Mouse (Mus musculus) CH12.LX (cell line): ENCODE measurements around the gene Mtmr10. TPM values are rescaled to one million over a fixed set of nuclear protein-coding genes. Genes with fewer than 3 reads are reported as not detected.
A peak's percentile ranks its signal among the peaks of the same experiment; 100 is the strongest.

Experiments
- DNase-seq: peaks from one replicate; pipeline ENCODE4 v3.0.0-alpha.2; 2013; ENCODE audit errors: extremely low read depth
- H3K27ac ChIP-seq: 2 replicates; pipeline ENCODE4 v1.5.1; 2012; ENCODE audit warnings: low read depth, mild to moderate bottlenecking, control low read depth, moderate library complexity; ENCODE audit not compliant: insufficient read depth
- H3K27me3 ChIP-seq: replicated peaks from 2 replicates; pipeline ENCODE3; 2012; ENCODE audit warnings: inconsistent platforms
- H3K36me3 ChIP-seq, 2 experiments: replicated peaks in 1 of 2; 2 replicates each; pipeline versions ENCODE3 to v1.6.1; 2012; ENCODE audit warnings: inconsistent platforms in 1 of 2, low read length in 1 of 2, mild to moderate bottlenecking in 1 of 2, mixed read lengths in 1 of 2, moderate library complexity in 1 of 2; ENCODE audit not compliant: control insufficient read depth in 1 of 2, insufficient read depth in 1 of 2
- H3K4me1 ChIP-seq, 2 experiments: 2 replicates each; pipeline ENCODE4 v1.6.1; 2012; ENCODE audit warnings: inconsistent platforms in 1 of 2, moderate library complexity in 1 of 2; ENCODE audit not compliant: insufficient read depth in 2 of 2, control insufficient read depth in 1 of 2
- H3K4me2 ChIP-seq: 2 replicates; pipeline ENCODE4 v1.6.1; 2012; ENCODE audit warnings: low read depth, mild to moderate bottlenecking, control low read depth; ENCODE audit not compliant: poor library complexity, insufficient read depth, severe bottlenecking
- H3K4me3 ChIP-seq, 3 experiments: fragments of 150-350 bp in 1 of 3; sonication (generic) in 1 of 3; replicated peaks in 1 of 3; 2 replicates each; pipeline versions ENCODE3 to v1.5.1; 2011 to 2012; ENCODE audit warnings: low read depth in 2 of 3, low read length in 2 of 3, mild to moderate bottlenecking in 2 of 3, moderate library complexity in 2 of 3, control low read depth in 1 of 3, improper control_type of control experiment in 1 of 3, inconsistent platforms in 1 of 3, mixed read lengths in 1 of 3; ENCODE audit not compliant: poor library complexity in 1 of 3
- H3K79me2 ChIP-seq: replicated peaks from 2 replicates; pipeline ENCODE4 v1.6.1; 2012; ENCODE audit warnings: mild to moderate bottlenecking, moderate library complexity; ENCODE audit not compliant: control insufficient read depth, poor library complexity, insufficient read depth, severe bottlenecking; ENCODE audit errors: extremely low read depth
- H3K9ac ChIP-seq: 2 replicates; pipeline ENCODE4 v1.6.1; 2012; ENCODE audit warnings: low read depth, mild to moderate bottlenecking, control low read depth, moderate library complexity; ENCODE audit not compliant: insufficient read depth
- H3K9me3 ChIP-seq: replicated peaks from 2 replicates; pipeline ENCODE3; 2012; ENCODE audit warnings: low read length, inconsistent platforms, mixed read lengths
- BHLHE40 ChIP-seq: IDR thresholded peaks from 2 replicates; pipeline ENCODE4 v1.6.1; 2011; ENCODE audit warnings: mild to moderate bottlenecking, low read depth, low read length, improper control_type of control experiment
- CTCF ChIP-seq, 2 experiments: IDR thresholded peaks in 1 of 2; conservative IDR thresholded peaks in 1 of 2; 2 replicates each; pipeline ENCODE4 v1.5.1; 2011 to 2012; ENCODE audit warnings: low read depth in 2 of 2, low read length in 2 of 2, improper control_type of control experiment in 1 of 2, inconsistent platforms in 1 of 2, mild to moderate bottlenecking in 1 of 2, moderate library complexity in 1 of 2
- ELF1 ChIP-seq: IDR thresholded peaks from 2 replicates; pipeline ENCODE4 v1.6.1; 2014; ENCODE audit warnings: low read depth, mild to moderate bottlenecking, inconsistent platforms, low read length, improper control_type of control experiment
- ETS1 ChIP-seq: conservative IDR thresholded peaks from 2 replicates; pipeline ENCODE4 v1.6.1; 2012; ENCODE audit warnings: low read depth, mild to moderate bottlenecking, inconsistent platforms, low read length, improper control_type of control experiment, moderate library complexity
- IRF4 ChIP-seq: IDR thresholded peaks from 2 replicates; pipeline ENCODE4 v1.6.1; 2014; ENCODE audit warnings: low read depth, mild to moderate bottlenecking, inconsistent platforms, low read length, improper control_type of control experiment
- JUN ChIP-seq: IDR thresholded peaks from 2 replicates; pipeline ENCODE4 v1.6.1; 2011; ENCODE audit warnings: low read depth, mild to moderate bottlenecking, low read length, improper control_type of control experiment, moderate library complexity; ENCODE audit not compliant: insufficient read depth
- JUND ChIP-seq: conservative IDR thresholded peaks from 2 replicates; pipeline ENCODE4 v1.6.1; 2011; ENCODE audit warnings: low read depth, low read length, improper control_type of control experiment
- KAT2A ChIP-seq: IDR thresholded peaks from 2 replicates; pipeline ENCODE4 v1.6.1; 2012; ENCODE audit warnings: low read length, improper control_type of control experiment, inconsistent platforms; ENCODE audit not compliant: insufficient replicate concordance
- MAFK ChIP-seq: IDR thresholded peaks from 2 replicates; pipeline ENCODE4 v1.6.1; 2011; ENCODE audit warnings: low read length, improper control_type of control experiment; ENCODE audit not compliant: insufficient replicate concordance
- MEF2A ChIP-seq: IDR thresholded peaks from 2 replicates; pipeline ENCODE4 v1.6.1; 2014; ENCODE audit warnings: low read depth, mild to moderate bottlenecking, inconsistent platforms, low read length, improper control_type of control experiment, borderline replicate concordance
- MXI1 ChIP-seq: IDR thresholded peaks from 2 replicates; pipeline ENCODE4 v1.6.1; 2011; ENCODE audit warnings: mild to moderate bottlenecking, low read depth, low read length, improper control_type of control experiment
- MYC ChIP-seq: IDR thresholded peaks from 2 replicates; pipeline ENCODE4 v1.6.1; 2011; ENCODE audit warnings: low read depth, mild to moderate bottlenecking, improper control_type of control experiment, low read length
- NRF1 ChIP-seq: IDR thresholded peaks from 2 replicates; pipeline ENCODE4 v1.6.1; 2014; ENCODE audit warnings: low read depth, mild to moderate bottlenecking, inconsistent platforms, low read length, improper control_type of control experiment, moderate library complexity
- POLR2A ChIP-seq: IDR thresholded peaks from 2 replicates; pipeline ENCODE4 v1.6.1; 2011; ENCODE audit warnings: low read depth, mild to moderate bottlenecking, improper control_type of control experiment, low read length
- POLR2AphosphoS2 ChIP-seq: IDR thresholded peaks from 2 replicates; pipeline ENCODE4 v1.6.1; 2011; ENCODE audit warnings: low read depth, low read length, improper control_type of control experiment
- RAD21 ChIP-seq: IDR thresholded peaks from 2 replicates; pipeline ENCODE4 v1.6.1; 2011; ENCODE audit warnings: low read depth, mild to moderate bottlenecking, low read length, improper control_type of control experiment, moderate library complexity
- RCOR1 ChIP-seq: conservative IDR thresholded peaks from 2 replicates; pipeline ENCODE4 v1.6.1; 2012; ENCODE audit warnings: low read depth, mild to moderate bottlenecking, inconsistent platforms, low read length, improper control_type of control experiment
- SIN3A ChIP-seq: IDR thresholded peaks from 2 replicates; pipeline ENCODE4 v1.6.1; 2012; ENCODE audit warnings: low read length, improper control_type of control experiment, inconsistent platforms
- SMC3 ChIP-seq: IDR thresholded peaks from 2 replicates; pipeline ENCODE4 v1.6.1; 2011; ENCODE audit warnings: low read depth, low read length, improper control_type of control experiment
- TBP ChIP-seq: conservative IDR thresholded peaks from 2 replicates; pipeline ENCODE4 v1.6.1; 2011; ENCODE audit warnings: low read depth, low read length, improper control_type of control experiment
- TCF12 ChIP-seq: IDR thresholded peaks from 2 replicates; pipeline ENCODE4 v1.6.1; 2014; ENCODE audit warnings: low read depth, mild to moderate bottlenecking, inconsistent platforms, low read length, improper control_type of control experiment
- USF2 ChIP-seq: conservative IDR thresholded peaks from 2 replicates; pipeline ENCODE4 v1.6.1; 2011; ENCODE audit warnings: low read depth, low read length, improper control_type of control experiment
- ZKSCAN1 ChIP-seq: IDR thresholded peaks from 2 replicates; pipeline ENCODE4 v1.6.1; 2012; ENCODE audit warnings: low read depth, inconsistent platforms, low read length, improper control_type of control experiment, borderline replicate concordance
- dilution Hi-C: fragments of 300-500 bp; cut with MboI; formaldehyde crosslinking; loops from 2 replicates; pipeline ENCODE4 v1.14.3; 2020; ENCODE audit warnings: low sequenced_read_pairs; ENCODE audit not compliant: extremely low pct_unique_long_range_greater_than_20kb, extremely low pct_ligation_motif_present
- in situ Hi-C: fragments of 300-500 bp; cut with MboI; formaldehyde crosslinking; loops from 3 replicates; pipeline ENCODE4 v1.14.3; 2019; ENCODE audit warnings: low sequenced_read_pairs, low pct_ligation_motif_present, low pct_unique_long_range_greater_than_20kb, mixed read lengths
- polyA plus RNA-seq: library from polyadenylated mRNA; unstranded; fragments of >175 nt; gene quantifications from 2 replicates; pipeline ENCODE4 v1.2.1, GENCODE M21; 2012; ENCODE audit warnings: low read depth; ENCODE audit not compliant: insufficient read length
- total RNA-seq, 2 experiments: library from RNA; depleted of rRNA; stranded (reverse); fragments of 300-350 nt in 1 of 2; fragments of >200 nt in 1 of 2; gene quantifications; 2 replicates each; pipeline ENCODE4 v1.2.3; 2012 to 2014

Mtmr10 gene
- total and polyA plus RNA-seq, 3 experiments: 1.8 to 2.1 (median 2.0) TPM

GRCm38 (mm10) chr7:64286566-64286965 lies 887 bp upstream of the Mtmr10 start:
- Histone ChIP-seq H3K9ac (peak overlapping the region; percentile 47), H3K9me3 (no peaks in the 10 kb centered on the region), H3K4me3 (peak overlapping the region in 1 of 3 experiments; percentile 79), H3K79me2 (no peaks in the 10 kb centered on the region), H3K36me3 (peaks cover 0 to 7% of the 10 kb centered on the region in 2 experiments), H3K27me3 (no peaks in the 10 kb centered on the region), H3K27ac (no peak overlapping the region), H3K4me2 (peak overlapping the region; percentile 66), H3K4me1 (peaks cover 5 to 22% of the 10 kb centered on the region in 2 experiments; a peak in 3 of 4 replicates)
- in situ Hi-C loops: no loop called here
- dilution Hi-C loops: no loop called here
- TF ChIP-seq JUN (no peak), NRF1 (no peak), SMC3 (no peak), KAT2A (no peak), RCOR1 (no peak), JUND (no peak), USF2 (no peak), TCF12 (no peak), TBP (no peak), ZKSCAN1 (no peak)
- DNase-seq: no peak

GRCm38 (mm10) chr7:64289416-64289815 lies 2.0 kb downstream of the Mtmr10 start:
- dilution Hi-C loops: no loop called here

More at GRCm38 (mm10) chr7:64289416-64289815, 2.0 kb downstream of the Mtmr10 start:
- Histone ChIP-seq H3K27me3 (no peaks in the 10 kb centered on the region), H3K79me2 (no peaks in the 10 kb centered on the region), H3K9ac (no peak overlapping the region), H3K9me3 (no peaks in the 10 kb centered on the region), H3K4me1 (peaks cover 5 to 22% of the 10 kb centered on the region in 2 experiments; a peak in 3 of 4 replicates), H3K27ac (no peak overlapping the region), H3K4me3 (no peak overlapping the region), H3K4me2 (no peak overlapping the region), H3K36me3 (peaks cover 0 to 9% of the 10 kb centered on the region in 2 experiments)
- TF ChIP-seq JUND (no peak), ETS1 (no peak), SMC3 (no peak), POLR2A (no peak), ELF1 (no peak), CTCF (conservative IDR thresholded peaks at IDR 0.05 in 1 of 2, IDR thresholded peaks at IDR 0.05 in 1 of 2; ENCODE audit: low read depth in 2 of 2, low read length in 2 of 2) (no peak), RAD21 (no peak), MYC (no peak), MEF2A (no peak), MXI1 (no peak), POLR2AphosphoS2 (no peak), SIN3A (no peak), MAFK (no peak), BHLHE40 (no peak), TBP (no peak), IRF4 (no peak)
- DNase-seq: no peak
- in situ Hi-C loops: no loop called here
